In genomic region chr11:63789473-63790120, GRCm38 (mm10) we compare ENCODE assay signal across 23 mouse cellular contexts.
A peak's percentile ranks its signal among the peaks of the same experiment; 100 is the strongest.
DNase-seq lines count a peak whose midpoint lies in the region; ATAC-seq and TF ChIP-seq lines count a peak whose summit lies in the region.
"Had no signal": no experiment of that assay in that cellular context is flagged by ENCODE, and none has a peak within 500 bp of the region (broad histone marks: within the 10 kb centered on the region; RNA-seq: fewer than 3 reads in every experiment).

No protein-coding gene starts in this region.

- no peak overlapping the region for H3K4me2 ChIP-seq in limb, embryonic 11.5 days (ENCODE audit: low read depth, severe bottlenecking)
- H3K4me2 ChIP-seq: embryonic facial prominence, embryonic 12.5 days; heart, embryonic 13.5 days; hindbrain, embryonic 14.5 days; liver, embryonic 12.5 days; lung, embryonic 15.5 days; midbrain, embryonic 11.5 days; stomach, embryonic 15.5 days had no signal

- no peaks in the 10 kb centered on the region for H3K36me3 ChIP-seq in liver, adult 2 months (ENCODE audit: control insufficient read depth, insufficient read depth, low read length)
- H3K36me3 ChIP-seq in embryonic facial prominence, embryonic 10.5 days (replicated peaks) = no peaks in the 10 kb centered on the region
- H3K36me3 ChIP-seq in limb, embryonic 11.5 days (ENCODE audit: control insufficient read depth, insufficient read depth, low read length) = no peaks in the 10 kb centered on the region
- H3K36me3 ChIP-seq: embryonic facial prominence, embryonic 12.5 days; heart, embryonic 13.5 days; liver, embryonic 12.5 days; lung, embryonic 15.5 days; stomach, embryonic 15.5 days had no signal

- TF ChIP-seq POLR2A in liver, adult 2 months (IDR thresholded peaks at IDR 0.05; ENCODE audit: extremely low read depth, insufficient read depth, low read length) = no peak

- H3K4me3 ChIP-seq in liver, adult 2 months (ENCODE audit: insufficient read depth, low read depth, low read length) = no peak overlapping the region
- H3K4me3 ChIP-seq in embryonic facial prominence, embryonic 10.5 days = no peak overlapping the region
- no peak overlapping the region for H3K4me3 ChIP-seq in limb, embryonic 11.5 days (ENCODE audit: low read depth, low read length)
- H3K4me3 ChIP-seq: embryonic facial prominence, embryonic 12.5 days; heart, embryonic 13.5 days; liver, embryonic 12.5 days; lung, embryonic 15.5 days; stomach, embryonic 15.5 days had no signal

- no peaks in the 10 kb centered on the region for H3K79me2 ChIP-seq in liver, adult 2 months (ENCODE audit: control insufficient read depth, insufficient read depth, low read length)

- peak; percentile 67; the same call in 1 of the 2 replicates for ATAC-seq in limb, embryonic 11.5 days (ENCODE audit: insufficient number of reproducible peaks, low FRiP score, low TSS enrichment, low read depth)
- ATAC-seq: forebrain, embryonic 14.5 days; intestine, embryonic 16.5 days; liver, embryonic 12.5 days had no signal

- DNase-seq in liver, adult 2 months (ENCODE audit: extremely low read depth, low read depth, low spot score) = no peak
- no peak for DNase-seq in liver
- DNase-seq in embryonic facial prominence, embryonic 10.5 days (ENCODE audit: low spot score) = peak; percentile 73
- DNase-seq in limb, embryonic 11.5 days (ENCODE audit: low spot score) = peak; percentile 75
- DNase-seq in skeletal muscle tissue, adult 2 months (ENCODE audit: low read depth, low spot score) = peak; percentile 19
- DNase-seq in cerebellum, adult 9-11 months = no peak
- DNase-seq in adrenal gland, adult 8-10 months = no peak
- DNase-seq: adrenal gland, adult 2 months; cerebellum, postnatal 10 days; heart, postnatal 36 days; lung, postnatal 4 days; spleen, adult 18-20 months; thymus, adult 2 months had no signal

- no peak for TF ChIP-seq CTCF in liver, adult 2 months (IDR thresholded peaks at IDR 0.05; ENCODE audit: low read depth, low read length)

- H3K9me3 ChIP-seq in embryonic facial prominence, embryonic 10.5 days = no peaks in the 10 kb centered on the region
- H3K9me3 ChIP-seq in limb, embryonic 11.5 days (ENCODE audit: control insufficient read depth, low read length) = no peaks in the 10 kb centered on the region
- H3K9me3 ChIP-seq: embryonic facial prominence, embryonic 12.5 days; heart, embryonic 13.5 days; liver, embryonic 12.5 days; lung, embryonic 15.5 days; stomach, embryonic 15.5 days had no signal

- H3K27me3 ChIP-seq in liver, adult 2 months (ENCODE audit: control insufficient read depth, insufficient read depth, low read length) = no peaks in the 10 kb centered on the region
- H3K27me3 ChIP-seq in embryonic facial prominence, embryonic 10.5 days (replicated peaks; ENCODE audit: low read depth, poor library complexity, severe bottlenecking) = peaks cover 81% of the 10 kb centered on the region
- no peaks in the 10 kb centered on the region for H3K27me3 ChIP-seq in limb, embryonic 11.5 days (ENCODE audit: control insufficient read depth, insufficient read depth, low read length)
- H3K27me3 ChIP-seq: liver, embryonic 12.5 days had no signal

- H3K27ac ChIP-seq in liver, adult 2 months (replicated peaks; ENCODE audit: insufficient read depth, low read depth, low read length) = peak overlapping the region; percentile 30
- H3K27ac ChIP-seq in embryonic facial prominence, embryonic 10.5 days (replicated peaks) = no peak overlapping the region
- H3K27ac ChIP-seq in limb, embryonic 11.5 days (replicated peaks; ENCODE audit: low read depth, low read length) = no peak overlapping the region; the same call in 1 of the 2 replicates
- H3K27ac ChIP-seq: embryonic facial prominence, embryonic 12.5 days; heart, embryonic 13.5 days; hindbrain, embryonic 14.5 days; kidney, postnatal 0 days; liver, embryonic 12.5 days; lung, embryonic 15.5 days; stomach, embryonic 15.5 days had no signal

- WGBS in liver, adult 2 months = 78% methylated on average over 8 of the region's 8 CpGs
- WGBS in embryonic facial prominence, embryonic 10.5 days = 45% methylated on average over 8 of the region's 8 CpGs
- 37% methylated on average over 8 of the region's 8 CpGs for WGBS in limb, embryonic 11.5 days

- no peak overlapping the region for H3K9ac ChIP-seq in liver, adult 2 months (ENCODE audit: low read depth, low read length)
- H3K9ac ChIP-seq in limb, embryonic 11.5 days (ENCODE audit: low read length) = no peak overlapping the region
- H3K9ac ChIP-seq: embryonic facial prominence, embryonic 12.5 days; heart, embryonic 13.5 days; hindbrain, embryonic 14.5 days; liver, embryonic 12.5 days; lung, embryonic 15.5 days; stomach, embryonic 15.5 days had no signal

- H3K4me1 ChIP-seq in liver, adult 2 months (ENCODE audit: control insufficient read depth, insufficient read depth, low read length) = peaks cover 2% of the 10 kb centered on the region; the same call in 1 of the 2 replicates
- H3K4me1 ChIP-seq in embryonic facial prominence, embryonic 10.5 days = peaks cover 49% of the 10 kb centered on the region
- H3K4me1 ChIP-seq in limb, embryonic 11.5 days (ENCODE audit: control insufficient read depth, insufficient read depth, low read length) = peaks cover 23% of the 10 kb centered on the region
- H3K4me1 ChIP-seq: liver, embryonic 12.5 days; lung, embryonic 15.5 days; stomach, embryonic 15.5 days had no signal

Comparison
In these comparisons a context has a peak if more than half of its experiments do, and no peak if none do; other contexts are left out.
1. DNase-seq: peak in embryonic facial prominence, embryonic 10.5 days (single experiment), limb, embryonic 11.5 days (single experiment) and skeletal muscle tissue, adult 2 months (single experiment); none in liver, adult 2 months (single experiment), liver (single experiment), cerebellum, adult 9-11 months (single experiment) and adrenal gland, adult 8-10 months (single experiment).